Mouse (Mus musculus): ENCODE measurements around the gene Gphn.

Gphn gene

DNA sequence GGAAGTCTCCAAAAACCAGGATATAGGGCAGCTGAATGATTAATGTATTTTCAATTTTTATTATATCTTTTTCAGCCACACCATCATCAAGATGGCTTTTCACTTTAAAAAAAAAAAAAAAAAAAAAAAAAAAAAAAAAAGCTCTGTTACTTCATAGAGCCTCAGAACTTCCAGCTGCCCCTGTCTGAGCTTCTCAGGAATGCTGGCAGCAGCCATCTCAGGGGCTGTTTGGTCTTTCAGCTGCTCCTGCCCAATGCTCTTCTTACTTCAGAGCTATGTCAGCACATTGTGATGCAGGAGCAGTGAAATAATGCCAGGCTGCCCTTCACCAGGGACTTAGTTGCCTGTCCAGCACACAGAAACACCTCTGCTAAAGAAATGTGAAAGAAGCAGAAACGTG, 465.1 kb downstream of the Gphn start, which contains the start of gene Fam71d:
TSS of gene Fam71d (plus strand) at position 211 of the 400 bp plus-strand sequence.
- DNase-seq (ENCODE audit: low read depth in 1 of 2, low spot score in 2 of 2) = no peak

DNA sequence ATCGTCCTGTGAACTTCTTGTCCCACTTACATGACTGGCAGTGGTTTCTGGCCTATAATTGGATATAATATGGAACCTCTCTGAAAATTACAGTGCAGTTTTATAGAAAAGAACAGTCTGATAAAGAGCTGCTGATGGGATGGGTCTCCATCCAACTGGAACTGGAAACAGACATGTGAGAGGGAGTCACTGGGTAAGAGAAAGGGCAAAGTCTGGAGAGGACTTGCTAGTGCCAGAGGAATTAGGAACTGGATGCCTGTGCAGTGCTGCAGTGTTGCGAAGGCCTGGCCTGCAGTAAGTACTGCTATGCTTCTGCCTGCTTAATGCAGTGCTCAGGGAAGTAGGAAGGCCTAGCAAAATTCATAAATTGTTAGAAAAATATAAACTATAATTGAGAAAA, 467.1 kb downstream of the Gphn start:
- DNase-seq (ENCODE audit: low read depth in 1 of 2, low spot score in 2 of 2) = no peak

GRCm38 (mm10) chr12:78717783-78718182, 491.6 kb downstream of the Gphn start:
- DNase-seq (ENCODE audit: low read depth in 1 of 2, low spot score in 2 of 2) = no peak

- DNase-seq (ENCODE audit: low read depth in 1 of 2, low spot score in 2 of 2) = no peak
These were observed 501.5 kb downstream of the Gphn start for GRCm38 (mm10) chr12:78727723-78728122.

Data from monocyte, adult 2 months (primary cell).